Mouse (Mus musculus) MEL (cell line): Measurements from ENCODE around the gene Rbfox3.

Experiments
- CTCF ChIP-seq, 3 experiments: IDR thresholded peaks in 2 of 3; conservative IDR thresholded peaks in 1 of 3; 2 replicates each; pipeline ENCODE4 v1.5.1; 2011 to 2012; ENCODE audit warnings: low read length in 3 of 3, low read depth in 2 of 3, mild to moderate bottlenecking in 2 of 3, improper control_type of control experiment in 1 of 3, inconsistent platforms in 1 of 3, mixed read lengths in 1 of 3, moderate library complexity in 1 of 3; ENCODE audit not compliant: control insufficient read depth in 1 of 3, insufficient read depth in 1 of 3, poor library complexity in 1 of 3, severe bottlenecking in 1 of 3
- E2F4 ChIP-seq: IDR thresholded peaks from 2 replicates; pipeline ENCODE4 v1.6.1; 2011; ENCODE audit warnings: low read depth, low read length, improper control_type of control experiment, borderline replicate concordance
- ETS1 ChIP-seq: IDR thresholded peaks from 2 replicates; pipeline ENCODE4 v1.6.1; 2012; ENCODE audit warnings: low read depth, mild to moderate bottlenecking, inconsistent platforms, low read length, improper control_type of control experiment, moderate library complexity
- NRF1 ChIP-seq: IDR thresholded peaks from 2 replicates; pipeline ENCODE4 v1.6.1; 2014; ENCODE audit warnings: low read depth, mild to moderate bottlenecking, inconsistent platforms, low read length, improper control_type of control experiment, moderate library complexity; ENCODE audit not compliant: poor library complexity, insufficient read depth, severe bottlenecking
- POLR2A ChIP-seq, 2 experiments: IDR thresholded peaks; 2 replicates each; pipeline ENCODE4 v1.6.1; 2011 to 2012; ENCODE audit warnings: low read length in 2 of 2, mild to moderate bottlenecking in 2 of 2, control low read depth in 1 of 2, improper control_type of control experiment in 1 of 2, low read depth in 1 of 2, moderate library complexity in 1 of 2; ENCODE audit not compliant: control insufficient read depth in 1 of 2, insufficient read depth in 1 of 2, poor library complexity in 1 of 2
- TBP ChIP-seq: IDR thresholded peaks from 2 replicates; pipeline ENCODE4 v1.8.0; 2011; ENCODE audit warnings: low read depth, low read length, improper control_type of control experiment

DNA sequence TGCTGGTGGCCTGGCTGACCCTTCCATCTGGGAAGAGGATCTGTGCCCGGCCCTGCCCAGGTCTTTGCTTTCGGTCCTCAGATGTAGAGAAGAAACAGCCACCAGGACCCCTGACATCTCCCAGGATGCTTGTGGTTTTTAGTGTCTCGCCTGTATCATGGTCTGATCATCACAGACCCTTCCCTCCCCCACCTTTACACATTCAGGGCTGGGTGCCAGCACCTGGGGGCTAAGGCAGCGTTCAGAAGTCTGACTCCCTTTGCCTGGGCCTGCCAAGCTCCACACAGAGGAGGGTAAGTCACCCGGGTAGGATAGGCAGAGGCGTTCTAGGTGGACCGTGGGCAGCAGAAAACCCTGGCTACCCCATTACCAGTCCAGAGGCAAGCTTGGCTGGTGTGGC is 403.1 kb downstream of the Rbfox3 start:
- TF ChIP-seq CTCF (IDR thresholded peaks at IDR 0.05 in 2 of 3, conservative IDR thresholded peaks at IDR 0.05 in 1 of 3; ENCODE audit: control insufficient read depth in 1 of 3, insufficient read depth in 1 of 3, low read depth in 2 of 3, low read length in 3 of 3, poor library complexity in 1 of 3, severe bottlenecking in 1 of 3) (no peak), ETS1 (no peak), TBP (no peak), POLR2A (IDR thresholded peaks at IDR 0.05; ENCODE audit: control insufficient read depth in 1 of 2, insufficient read depth in 1 of 2, low read depth in 1 of 2, low read length in 2 of 2, poor library complexity in 1 of 2) (no peak), E2F4 (no peak), NRF1 (no peak)
